Mouse (Mus musculus) heart, adult 2 months (tissue): Measurements from ENCODE around the gene Tjp3. TPM values are rescaled to one million over a fixed set of nuclear protein-coding genes. Genes with fewer than 3 reads are reported as not detected.
A peak's percentile ranks its signal among the peaks of the same experiment; 100 is the strongest.

ENCODE experiments used
- DNase-seq, 2 experiments: peaks; one replicate each; pipeline ENCODE4 v3.0.0; 2021
- H3K27ac ChIP-seq: fragments of 200-600 bp; 2 replicates; pipeline ENCODE4 v1.8.1; 2022
- H3K27me3 ChIP-seq: fragments of 200-500 bp; 2 replicates; pipeline ENCODE4 v1.6.1; 2012; ENCODE audit warnings: mild to moderate bottlenecking, low read length, inconsistent platforms, mixed read lengths; ENCODE audit not compliant: control insufficient read depth, insufficient read depth
- H3K36me3 ChIP-seq: fragments of 200-500 bp; 2 replicates; pipeline ENCODE4 v1.6.1; 2012; ENCODE audit warnings: low read length, inconsistent platforms; ENCODE audit not compliant: control insufficient read depth, insufficient read depth
- H3K4me1 ChIP-seq: fragments of 200-500 bp; 2 replicates; pipeline ENCODE4 v1.6.1; 2011; ENCODE audit warnings: low read length; ENCODE audit not compliant: control insufficient read depth, insufficient read depth
- H3K4me3 ChIP-seq: fragments of 200-600 bp; 2 replicates; pipeline ENCODE4 v1.8.1; 2022
- H3K79me2 ChIP-seq: fragments of 200-500 bp; replicated peaks from 2 replicates; pipeline ENCODE4 v1.6.1; 2012; ENCODE audit warnings: mild to moderate bottlenecking, inconsistent platforms, low read length, moderate library complexity, mixed read lengths; ENCODE audit not compliant: control insufficient read depth, insufficient read depth
- H3K9ac ChIP-seq: fragments of 200-500 bp; 2 replicates; pipeline ENCODE4 v1.6.1; 2012; ENCODE audit warnings: low read depth, mild to moderate bottlenecking, control low read depth, inconsistent platforms, low read length, mixed read lengths
- CTCF ChIP-seq: fragments of 200-600 bp; IDR thresholded peaks from 2 replicates; pipeline ENCODE4 v1.8.1; 2022; ENCODE audit warnings: antibody characterized with exemption, mild to moderate bottlenecking, moderate library complexity
- EP300 ChIP-seq: fragments of 200-500 bp; IDR thresholded peaks from 2 replicates; pipeline ENCODE4 v1.6.1; 2011; ENCODE audit warnings: low read depth, low read length, control low read depth; ENCODE audit not compliant: insufficient read depth
- POLR2A ChIP-seq: fragments of 200-500 bp; IDR thresholded peaks from 2 replicates; pipeline ENCODE4 v1.6.1; 2011; ENCODE audit warnings: mild to moderate bottlenecking, low read depth, low read length, control low read depth; ENCODE audit not compliant: insufficient read depth
- WGBS: fragments of 180-500 bp; shearing (Covaris S2); methylation state at CpG from one replicate; pipeline ENCODE4 v1.1.7; 2018; 5-methylcytosine and 5-hydroxymethylcytosine counted together
- intact Hi-C: fragments of 180-260 bp; cut with DNase I; formaldehyde crosslinking; loops from one replicate; pipeline ENCODE4 v1.15.1; 2025
- polyA plus RNA-seq: library from polyadenylated mRNA; depleted of rRNA; stranded (reverse); fragments of >200 nt; gene quantifications from 2 replicates; pipeline ENCODE4 v1.2.3, GENCODE M21; 2012
- total RNA-seq, 2 experiments: library from RNA; stranded (reverse); gene quantifications; 2 replicates each; pipeline ENCODE4 v1.2.3; 2021

Tjp3 gene
- total and polyA plus RNA-seq, 3 experiments = 0.78 TPM; not detected in 2

- TF ChIP-seq CTCF (no peak), POLR2A (no peak), EP300 (no peak)
- no peak for DNase-seq
- H3K4me1 ChIP-seq = peaks cover 23% of the 10 kb centered on the region
- no peak overlapping the region for H3K4me3 ChIP-seq
- H3K9ac ChIP-seq = no peak overlapping the region
- H3K27ac ChIP-seq = no peak overlapping the region
- intact Hi-C loops = no loop called here
- H3K36me3 ChIP-seq = no peaks in the 10 kb centered on the region
- H3K27me3 ChIP-seq = no peaks in the 10 kb centered on the region
- peaks cover 2% of the 10 kb centered on the region for H3K79me2 ChIP-seq
- WGBS = 85% methylated on average over 12 of the region's 12 CpGs
Measured at GRCm38 (mm10) chr10:81306173-81306668, 14.8 kb upstream of the Tjp3 start.

GRCm38 (mm10) chr10:81305663-81306062, 14.3 kb upstream of the Tjp3 start:
- intact Hi-C loops = loop anchor here (1.0 kb wide), 1 partner anchor 16 kb away; no protein-coding TSS in a partner anchor
- Histone ChIP-seq H3K4me1 (peaks cover 24% of the 10 kb centered on the region), H3K9ac (no peak overlapping the region), H3K4me3 (no peak overlapping the region), H3K36me3 (no peaks in the 10 kb centered on the region), H3K27ac (no peak overlapping the region), H3K27me3 (no peaks in the 10 kb centered on the region), H3K79me2 (peaks cover 3% of the 10 kb centered on the region)
- TF ChIP-seq EP300 = no peak
- TF ChIP-seq CTCF = no peak
- no peak for TF ChIP-seq POLR2A
- WGBS = 92% methylated on average over 14 of the region's 14 CpGs
- DNase-seq = no peak

GRCm38 (mm10) chr10:81304597-81305238, 13.3 kb upstream of the Tjp3 start:
- 19% methylated on average over 9 of the region's 9 CpGs for WGBS
- Histone ChIP-seq H3K27me3 (no peaks in the 10 kb centered on the region), H3K4me1 (peaks cover 33% of the 10 kb centered on the region), H3K36me3 (no peaks in the 10 kb centered on the region), H3K4me3 (no peak overlapping the region), H3K9ac (no peak overlapping the region), H3K79me2 (peaks cover 5% of the 10 kb centered on the region), H3K27ac (no peak overlapping the region)
- TF ChIP-seq EP300 (peak; percentile 78; the same call in 1 of the 2 replicates), CTCF (peak; percentile 89), POLR2A (no peak)
- DNase-seq = peak in 1 of 2 experiments; percentile 70
- intact Hi-C loops = loop anchor here (1.0 kb wide), 1 partner anchor 15 kb away; no protein-coding TSS in a partner anchor

GRCm38 (mm10) chr10:81303761-81304160, 12.4 kb upstream of the Tjp3 start:
- WGBS = 60% methylated on average over 7 of the region's 7 CpGs
- H3K79me2 ChIP-seq = peaks cover 5% of the 10 kb centered on the region
- no peaks in the 10 kb centered on the region for H3K27me3 ChIP-seq
- peak overlapping the region; percentile 60 for H3K27ac ChIP-seq
- intact Hi-C loops = no loop called here
- H3K9ac ChIP-seq = no peak overlapping the region
- peaks cover 42% of the 10 kb centered on the region for H3K4me1 ChIP-seq
- H3K36me3 ChIP-seq = no peaks in the 10 kb centered on the region
- no peak overlapping the region for H3K4me3 ChIP-seq
- DNase-seq = no peak
- no peak for TF ChIP-seq POLR2A
- no peak for TF ChIP-seq EP300
- no peak for TF ChIP-seq CTCF

GRCm38 (mm10) chr10:81303258-81303657, 11.9 kb upstream of the Tjp3 start:
- peak overlapping the region; percentile 60 for H3K27ac ChIP-seq
- TF ChIP-seq CTCF = no peak
- no peak for TF ChIP-seq POLR2A
- no peak for TF ChIP-seq EP300
- peak overlapping the region; percentile 23 for H3K4me3 ChIP-seq
- H3K36me3 ChIP-seq = no peaks in the 10 kb centered on the region
- H3K79me2 ChIP-seq = peaks cover 7% of the 10 kb centered on the region
- peaks cover 47% of the 10 kb centered on the region for H3K4me1 ChIP-seq
- peak in 1 of 2 experiments; percentile 40 for DNase-seq
- intact Hi-C loops = no loop called here
- 27% methylated on average over 10 of the region's 10 CpGs for WGBS
- H3K9ac ChIP-seq = peak overlapping the region; percentile 35
- no peaks in the 10 kb centered on the region for H3K27me3 ChIP-seq

- intact Hi-C loops = no loop called here
- no peaks in the 10 kb centered on the region for H3K27me3 ChIP-seq
- no peaks in the 10 kb centered on the region for H3K36me3 ChIP-seq
- peak overlapping the region; percentile 23 for H3K4me3 ChIP-seq
- H3K79me2 ChIP-seq = peaks cover 8% of the 10 kb centered on the region
- WGBS = 4% methylated on average over 14 of the region's 14 CpGs
- H3K9ac ChIP-seq = peak overlapping the region; percentile 35
- peak in 1 of 2 experiments; percentile 53 for DNase-seq
- peak overlapping the region; percentile 60 for H3K27ac ChIP-seq
- peaks cover 49% of the 10 kb centered on the region for H3K4me1 ChIP-seq
- TF ChIP-seq EP300 = no peak
- no peak for TF ChIP-seq POLR2A
- no peak for TF ChIP-seq CTCF
Measured at GRCm38 (mm10) chr10:81302781-81303218, 11.4 kb upstream of the Tjp3 start.
